Mouse (Mus musculus): ENCODE data around the gene Snrpd3. TPM values are rescaled to one million over a fixed set of nuclear protein-coding genes. Genes with fewer than 3 reads are reported as not detected.

Gene Snrpd3
- total and polyA plus RNA-seq, 2 experiments from 2014 or later: 10.8 to 65.4 TPM

- H3K9me3 ChIP-seq (replicated peaks; ENCODE audit: control insufficient read depth, low read length): no peaks in the 10 kb centered on the region
- no peak overlapping the region for H3K9ac ChIP-seq (replicated peaks; ENCODE audit: low read depth, low read length)
- peaks cover 7% of the 10 kb centered on the region; the same call in 1 of the 2 replicates for H3K27me3 ChIP-seq (ENCODE audit: control insufficient read depth, insufficient read depth, low read length)
- H3K36me3 ChIP-seq (replicated peaks; ENCODE audit: control insufficient read depth, insufficient read depth, low read length): no peaks in the 10 kb centered on the region
- no peak overlapping the region for H3K27ac ChIP-seq (ENCODE audit: low read depth)
- DNase-seq (ENCODE audit: low spot score) (no peak), ATAC-seq (ENCODE audit: insufficient read depth, low read depth) (no peak)
- H3K4me2 ChIP-seq (ENCODE audit: low read depth, low read length): no peak overlapping the region
- no peak overlapping the region for H3K4me3 ChIP-seq (ENCODE audit: low read depth, low read length)
- 9% methylated on average over 11 of the region's 11 CpGs for WGBS
- H3K4me1 ChIP-seq (ENCODE audit: control insufficient read depth, insufficient read depth): no peaks in the 10 kb centered on the region
- TF ChIP-seq CTCF (IDR thresholded peaks at IDR 0.05; ENCODE audit: low read depth): no peak
- TF ChIP-seq EP300 (IDR thresholded peaks at IDR 0.05; ENCODE audit: low read depth): no peak
These were observed 51.1 kb downstream of the Snrpd3 start for GRCm38 (mm10) chr10:75568441-75568840.

DNA sequence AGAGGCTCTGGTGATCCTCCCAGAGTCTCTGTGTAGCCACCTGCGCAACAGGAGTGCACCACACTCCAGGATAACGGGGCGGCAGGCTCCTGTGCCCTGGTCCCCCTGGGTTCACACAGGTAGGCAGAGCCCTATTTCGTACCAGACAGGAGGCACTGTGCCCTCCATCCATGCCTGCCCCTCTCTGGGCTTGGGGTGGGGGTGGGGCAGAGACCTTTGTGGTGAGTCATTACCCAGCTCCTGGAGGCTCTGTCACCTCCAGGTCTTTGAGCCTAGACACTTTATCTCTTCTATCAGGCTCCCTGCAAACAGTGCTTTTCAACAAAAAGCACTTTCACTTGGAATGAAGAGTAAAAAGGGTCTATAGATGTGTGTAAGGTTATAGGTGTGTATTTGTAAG lies 51.5 kb downstream of the Snrpd3 start:
- Histone ChIP-seq H3K36me3 (replicated peaks; ENCODE audit: control insufficient read depth, insufficient read depth, low read length) (no peaks in the 10 kb centered on the region), H3K4me2 (ENCODE audit: low read depth, low read length) (no peak overlapping the region), H3K27me3 (ENCODE audit: control insufficient read depth, insufficient read depth, low read length) (peaks cover 7% of the 10 kb centered on the region; the same call in 1 of the 2 replicates), H3K4me1 (ENCODE audit: control insufficient read depth, insufficient read depth) (no peaks in the 10 kb centered on the region), H3K9me3 (replicated peaks; ENCODE audit: control insufficient read depth, low read length) (no peaks in the 10 kb centered on the region), H3K4me3 (ENCODE audit: low read depth, low read length) (no peak overlapping the region), H3K9ac (replicated peaks; ENCODE audit: low read depth, low read length) (no peak overlapping the region), H3K27ac (ENCODE audit: low read depth) (no peak overlapping the region)
- no peak for ATAC-seq (ENCODE audit: insufficient read depth, low read depth)
- WGBS: 36% methylated on average over 4 of the region's 4 CpGs
- no peak for DNase-seq (ENCODE audit: low spot score)
- TF ChIP-seq CTCF (IDR thresholded peaks at IDR 0.05; ENCODE audit: low read depth): no peak
- TF ChIP-seq EP300 (IDR thresholded peaks at IDR 0.05; ENCODE audit: low read depth): no peak

DNA sequence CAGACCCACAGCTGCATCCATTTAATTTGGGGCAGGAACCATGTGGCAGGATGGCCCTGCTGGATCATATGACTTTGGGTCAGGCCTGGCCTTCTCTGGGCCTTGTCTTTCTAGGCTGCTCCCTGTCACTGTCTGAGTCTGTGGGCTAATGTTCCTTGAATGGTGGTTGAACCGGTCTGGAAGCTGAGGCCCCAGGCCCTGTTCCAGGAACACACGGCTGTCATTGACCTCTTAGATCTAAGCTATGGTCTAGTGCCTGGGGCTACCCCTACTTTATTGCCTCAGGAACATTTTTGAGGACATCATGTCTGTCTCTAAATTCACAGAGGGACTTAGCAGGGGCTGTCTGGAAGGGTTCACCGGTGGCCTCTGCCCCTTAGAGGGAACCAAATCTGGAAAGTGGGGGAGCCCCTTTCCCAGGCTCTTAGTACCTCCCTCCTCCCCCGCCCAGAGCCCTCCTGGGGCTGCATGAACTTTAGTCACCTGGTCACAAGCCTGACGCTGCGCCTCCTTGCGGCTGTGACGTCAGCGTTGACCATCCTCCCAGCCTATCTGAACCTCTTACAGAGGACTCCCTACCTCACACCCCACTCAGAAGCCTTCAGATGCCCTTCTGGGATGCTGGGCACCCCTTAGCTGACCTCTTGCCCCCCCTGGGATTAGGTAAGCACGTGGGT lies 53.8 kb downstream of the Snrpd3 start:
- no peak for TF ChIP-seq CTCF (IDR thresholded peaks at IDR 0.05; ENCODE audit: low read depth)
- TF ChIP-seq EP300 (IDR thresholded peaks at IDR 0.05; ENCODE audit: low read depth): no peak
- Histone ChIP-seq H3K4me2 (ENCODE audit: low read depth, low read length) (no peak overlapping the region), H3K4me3 (ENCODE audit: low read depth, low read length) (no peak overlapping the region), H3K4me1 (ENCODE audit: control insufficient read depth, insufficient read depth) (no peaks in the 10 kb centered on the region), H3K27me3 (ENCODE audit: control insufficient read depth, insufficient read depth, low read length) (peaks cover 7% of the 10 kb centered on the region; the same call in 1 of the 2 replicates), H3K9ac (replicated peaks; ENCODE audit: low read depth, low read length) (no peak overlapping the region), H3K36me3 (replicated peaks; ENCODE audit: control insufficient read depth, insufficient read depth, low read length) (no peaks in the 10 kb centered on the region), H3K27ac (ENCODE audit: low read depth) (no peak overlapping the region), H3K9me3 (replicated peaks; ENCODE audit: control insufficient read depth, low read length) (no peaks in the 10 kb centered on the region)
- 39% methylated on average over 10 of the region's 10 CpGs for WGBS
- ATAC-seq (ENCODE audit: insufficient read depth, low read depth): no peak
- no peak for DNase-seq (ENCODE audit: low spot score)

DNA sequence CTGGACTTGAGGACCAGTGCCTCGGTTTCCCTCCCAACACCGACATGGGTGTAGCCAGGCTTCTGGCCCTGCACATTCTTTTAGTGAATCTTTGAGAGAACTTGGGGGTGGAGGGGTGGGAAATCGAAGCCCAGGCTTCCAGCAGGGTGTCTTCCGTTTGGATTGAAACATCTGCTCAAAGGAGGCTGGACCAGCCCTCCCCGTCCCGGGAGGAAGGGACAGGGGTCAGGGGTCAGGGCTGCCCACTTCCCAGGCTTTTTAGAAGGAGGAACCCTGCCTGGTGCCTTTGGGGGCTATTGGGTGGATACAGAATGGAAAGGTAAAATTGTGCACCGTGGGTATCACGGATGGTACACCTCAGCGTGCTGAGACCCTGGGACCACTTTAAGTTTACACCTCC lies 54.6 kb downstream of the Snrpd3 start:
- no peak overlapping the region for H3K9ac ChIP-seq (replicated peaks; ENCODE audit: low read depth, low read length)
- WGBS: 55% methylated on average over 9 of the region's 9 CpGs
- peaks cover 7% of the 10 kb centered on the region; the same call in 1 of the 2 replicates for H3K27me3 ChIP-seq (ENCODE audit: control insufficient read depth, insufficient read depth, low read length)
- no peak for TF ChIP-seq CTCF (IDR thresholded peaks at IDR 0.05; ENCODE audit: low read depth)
- no peak for TF ChIP-seq EP300 (IDR thresholded peaks at IDR 0.05; ENCODE audit: low read depth)
- H3K9me3 ChIP-seq (replicated peaks; ENCODE audit: control insufficient read depth, low read length): no peaks in the 10 kb centered on the region
- H3K4me2 ChIP-seq (ENCODE audit: low read depth, low read length): no peak overlapping the region
- no peak overlapping the region for H3K27ac ChIP-seq (ENCODE audit: low read depth)
- no peak overlapping the region for H3K4me3 ChIP-seq (ENCODE audit: low read depth, low read length)
- DNase-seq (ENCODE audit: low spot score) (no peak), ATAC-seq (ENCODE audit: insufficient read depth, low read depth) (no peak)
- no peaks in the 10 kb centered on the region for H3K4me1 ChIP-seq (ENCODE audit: control insufficient read depth, insufficient read depth)
- no peaks in the 10 kb centered on the region for H3K36me3 ChIP-seq (replicated peaks; ENCODE audit: control insufficient read depth, insufficient read depth, low read length)

GRCm38 (mm10) chr10:75573181-75573580 lies 55.8 kb downstream of the Snrpd3 start:
- Histone ChIP-seq H3K4me2 (ENCODE audit: low read depth, low read length) (no peak overlapping the region), H3K27ac (ENCODE audit: low read depth) (no peak overlapping the region), H3K27me3 (ENCODE audit: control insufficient read depth, insufficient read depth, low read length) (peaks cover 6% of the 10 kb centered on the region; the same call in 1 of the 2 replicates), H3K36me3 (replicated peaks; ENCODE audit: control insufficient read depth, insufficient read depth, low read length) (no peaks in the 10 kb centered on the region), H3K9me3 (replicated peaks; ENCODE audit: control insufficient read depth, low read length) (no peaks in the 10 kb centered on the region), H3K4me3 (ENCODE audit: low read depth, low read length) (no peak overlapping the region), H3K9ac (replicated peaks; ENCODE audit: low read depth, low read length) (no peak overlapping the region), H3K4me1 (ENCODE audit: control insufficient read depth, insufficient read depth) (no peaks in the 10 kb centered on the region)
- TF ChIP-seq EP300 (IDR thresholded peaks at IDR 0.05; ENCODE audit: low read depth): no peak
- TF ChIP-seq CTCF (IDR thresholded peaks at IDR 0.05; ENCODE audit: low read depth): no peak
- 79% methylated on average over 10 of the region's 10 CpGs for WGBS
- DNase-seq (ENCODE audit: low spot score) (no peak), ATAC-seq (ENCODE audit: insufficient read depth, low read depth) (no peak)

DNA sequence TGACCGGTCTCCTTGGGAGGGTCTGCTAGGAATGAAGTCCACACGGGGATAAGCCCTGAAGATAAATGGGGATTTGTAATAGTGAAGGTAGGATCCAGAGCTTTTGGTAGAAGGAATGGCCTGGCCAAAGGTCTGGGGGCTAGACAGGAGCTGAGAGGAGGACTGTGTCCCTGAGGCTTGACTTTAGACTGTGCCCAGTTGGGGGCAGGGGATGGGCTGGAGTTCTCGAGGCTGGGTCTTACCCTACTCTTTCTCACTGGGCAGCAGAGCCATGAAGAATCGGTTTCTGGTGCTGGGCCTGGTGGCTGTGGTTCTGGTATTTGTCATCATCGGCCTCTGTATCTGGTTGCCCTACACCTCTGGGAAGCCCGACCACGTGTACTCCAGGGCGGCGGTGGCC lies 56.6 kb downstream of the Snrpd3 start:
- no peaks in the 10 kb centered on the region for H3K4me1 ChIP-seq (ENCODE audit: control insufficient read depth, insufficient read depth)
- ATAC-seq (ENCODE audit: insufficient read depth, low read depth) (no peak), DNase-seq (ENCODE audit: low spot score) (no peak)
- no peaks in the 10 kb centered on the region for H3K9me3 ChIP-seq (replicated peaks; ENCODE audit: control insufficient read depth, low read length)
- 67% methylated on average over 9 of the region's 9 CpGs for WGBS
- H3K36me3 ChIP-seq (replicated peaks; ENCODE audit: control insufficient read depth, insufficient read depth, low read length): no peaks in the 10 kb centered on the region
- H3K4me2 ChIP-seq (ENCODE audit: low read depth, low read length): no peak overlapping the region
- H3K9ac ChIP-seq (replicated peaks; ENCODE audit: low read depth, low read length): no peak overlapping the region
- H3K4me3 ChIP-seq (ENCODE audit: low read depth, low read length): no peak overlapping the region
- TF ChIP-seq EP300 (IDR thresholded peaks at IDR 0.05; ENCODE audit: low read depth) (no peak), CTCF (IDR thresholded peaks at IDR 0.05; ENCODE audit: low read depth) (no peak)
- H3K27me3 ChIP-seq (ENCODE audit: control insufficient read depth, insufficient read depth, low read length): no peaks in the 10 kb centered on the region
- no peak overlapping the region for H3K27ac ChIP-seq (ENCODE audit: low read depth)
